Comparison of ENCODE assay signal across 8 mouse cellular contexts in genomic region chr3:51417485-51417884, GRCm38 (mm10). TPM values are rescaled to one million over a fixed set of nuclear protein-coding genes. Genes with fewer than 3 reads are reported as not detected.
DNase-seq lines count a peak whose midpoint lies in the region; ATAC-seq and TF ChIP-seq lines count a peak whose summit lies in the region.

No protein-coding gene starts in this region.

- peak overlapping the region; percentile 89 for H3K4me2 ChIP-seq in hindbrain, embryonic 16.5 days (ENCODE audit: low read length)
- H3K4me2 ChIP-seq in midbrain, embryonic 16.5 days (ENCODE audit: low read length): peak overlapping the region; percentile 77

- H3K4me1 ChIP-seq in kidney, adult 2 months (ENCODE audit: control insufficient read depth, insufficient read depth, low read length): peaks cover 21% of the 10 kb centered on the region
- H3K4me1 ChIP-seq in hindbrain, embryonic 16.5 days (ENCODE audit: control insufficient read depth, insufficient read depth, low read depth, low read length): peaks cover 20% of the 10 kb centered on the region
- peaks cover 26% of the 10 kb centered on the region for H3K4me1 ChIP-seq in midbrain, embryonic 16.5 days (ENCODE audit: control insufficient read depth, insufficient read depth, low read length)

- no peak for DNase-seq in kidney, adult 2 months
- no peak for DNase-seq in kidney, adult 8-10 months
- DNase-seq in NIH3T3 (ENCODE audit: low read depth): peak; percentile 41
- DNase-seq in thymus, adult 18-20 months: no peak
- DNase-seq in ovary, adult 18-20 months (ENCODE audit: low spot score): no peak
- no peak for DNase-seq in yolk sac, embryonic 10.5 days (ENCODE audit: low spot score)

- no peaks in the 10 kb centered on the region for H3K36me3 ChIP-seq in kidney, adult 2 months (ENCODE audit: control insufficient read depth, insufficient read depth, low read length)
- H3K36me3 ChIP-seq in hindbrain, embryonic 16.5 days (ENCODE audit: control insufficient read depth, insufficient read depth, low read length): no peaks in the 10 kb centered on the region
- H3K36me3 ChIP-seq in midbrain, embryonic 16.5 days (ENCODE audit: control insufficient read depth, insufficient read depth, low read length): no peaks in the 10 kb centered on the region

- no peak for TF ChIP-seq POLR2A in kidney, adult 2 months (IDR thresholded peaks at IDR 0.05; ENCODE audit: low read depth, low read length)

- H3K27ac ChIP-seq in kidney, adult 2 months (ENCODE audit: insufficient read depth, low read depth, low read length): no peak overlapping the region
- H3K27ac ChIP-seq in hindbrain, embryonic 16.5 days (ENCODE audit: low read depth, low read length): no peak overlapping the region
- H3K27ac ChIP-seq in midbrain, embryonic 16.5 days (ENCODE audit: low read length): no peak overlapping the region

- ATAC-seq in hindbrain, embryonic 16.5 days: no peak
- no peak for ATAC-seq in midbrain, embryonic 16.5 days

- H3K9ac ChIP-seq in hindbrain, embryonic 16.5 days (ENCODE audit: low read depth, low read length): no peak overlapping the region
- no peak overlapping the region for H3K9ac ChIP-seq in midbrain, embryonic 16.5 days (ENCODE audit: low read depth, low read length)

- H3K27me3 ChIP-seq in kidney, adult 2 months (replicated peaks; ENCODE audit: control insufficient read depth, insufficient read depth, low read length): no peaks in the 10 kb centered on the region
- H3K27me3 ChIP-seq in hindbrain, embryonic 16.5 days (replicated peaks; ENCODE audit: control insufficient read depth, insufficient read depth, low read length): no peaks in the 10 kb centered on the region
- no peaks in the 10 kb centered on the region for H3K27me3 ChIP-seq in midbrain, embryonic 16.5 days (ENCODE audit: control insufficient read depth, insufficient read depth, low read depth, low read length)

- WGBS in kidney, adult 2 months: 33% methylated on average over 2 of the region's 2 CpGs
- 47% methylated on average over 2 of the region's 2 CpGs for WGBS in hindbrain, embryonic 16.5 days
- whole genome bisulfite sequencing in midbrain, embryonic 16.5 days: 46% methylated on average over 2 of the region's 2 CpGs

- no peaks in the 10 kb centered on the region for H3K9me3 ChIP-seq in hindbrain, embryonic 16.5 days (ENCODE audit: control insufficient read depth, low read length)
- H3K9me3 ChIP-seq in midbrain, embryonic 16.5 days (replicated peaks; ENCODE audit: control insufficient read depth, low read length, poor library complexity, severe bottlenecking): no peaks in the 10 kb centered on the region

- peak overlapping the region; percentile 22; the same call in 1 of the 2 replicates for H3K4me3 ChIP-seq in kidney, adult 2 months (ENCODE audit: insufficient read depth, low read depth, low read length)
- H3K4me3 ChIP-seq in hindbrain, embryonic 16.5 days (ENCODE audit: low read length): peak overlapping the region; percentile 96
- peak overlapping the region; percentile 97 for H3K4me3 ChIP-seq in midbrain, embryonic 16.5 days (ENCODE audit: low read depth, low read length)

- no peak for TF ChIP-seq CTCF in kidney, adult 2 months (conservative IDR thresholded peaks at IDR 0.05; ENCODE audit: insufficient read depth, insufficient read length, low read depth, low read length)

RNA-seq across cellular contexts. Expression of gene Naa15, which starts 2.5 kb away (rescaled TPM):
- 2.3 and 3.5 TPM in 2 replicates for polyA plus RNA-seq in kidney, adult 2 months (2012; rRNA removed)
- 32.6 and 34.5 TPM in 2 replicates for polyA plus RNA-seq in hindbrain, embryonic 16.5 days (2015; fragmentation: Nextera tagmentation; extraction: Ambion mirVana)
- polyA plus RNA-seq in midbrain, embryonic 16.5 days (2015; fragmentation: Nextera tagmentation; extraction: Ambion mirVana): 38.2 and 41.3 TPM in 2 replicates

RNA-seq across cellular contexts. Expression of gene Ndufc1, which starts 8.7 kb away (rescaled TPM):
- polyA plus RNA-seq in kidney, adult 2 months (2012; rRNA removed): 368 and 461 TPM in 2 replicates
- 688 and 807 TPM in 2 replicates for polyA plus RNA-seq in hindbrain, embryonic 16.5 days (2015; fragmentation: Nextera tagmentation; extraction: Ambion mirVana)
- polyA plus RNA-seq in midbrain, embryonic 16.5 days (2015; fragmentation: Nextera tagmentation; extraction: Ambion mirVana): 680 and 706 TPM in 2 replicates

RNA-seq across cellular contexts. Expression of gene Mgarp, which starts 20.9 kb away (rescaled TPM):
- polyA plus RNA-seq in kidney, adult 2 months (2012; rRNA removed): 0.80 TPM in 1 of 2 replicates, not detected in the other
- polyA plus RNA-seq in hindbrain, embryonic 16.5 days (2015; fragmentation: Nextera tagmentation; extraction: Ambion mirVana): 1.8 and 2.2 TPM in 2 replicates
- 0.39 and 0.82 TPM in 2 replicates for polyA plus RNA-seq in midbrain, embryonic 16.5 days (2015; fragmentation: Nextera tagmentation; extraction: Ambion mirVana)

Comparison
In these comparisons a context has a peak if more than half of its experiments do, and no peak if none do; other contexts are left out.
1. H3K4me3 ChIP-seq: peak in every context shown above with its lines; median percentile 97 in midbrain, embryonic 16.5 days; 96 in hindbrain, embryonic 16.5 days; 22 in kidney, adult 2 months.